Mouse (Mus musculus) layer of hippocampus, adult 9-10 months (tissue): ENCODE results near the gene Chaf1a.

Source experiments
- DNase-seq: peaks from one replicate; pipeline ENCODE4 v3.0.0; 2022; ENCODE audit warnings: low spot score

The Chaf1a gene

GRCm38 (mm10) chr17:56040030-56040856 is at the start of gene Chaf1a:
TSS of gene Chaf1a (plus strand) at chr17:56040439.
- DNase-seq = peak; percentile 91

GRCm38 (mm10) chr17:55996007-55996406 is 44.2 kb upstream of the Chaf1a start:
- DNase-seq = no peak

GRCm38 (mm10) chr17:55999794-56000499 is 40.3 kb upstream of the Chaf1a start:
- no peak for DNase-seq

- no peak for DNase-seq
Measured at GRCm38 (mm10) chr17:56003000-56003399, 37.2 kb upstream of the Chaf1a start.

- no peak for DNase-seq
Measured at GRCm38 (mm10) chr17:56005415-56006061, 34.7 kb upstream of the Chaf1a start, which contains the start of the genes Stap2 and Mpnd. TSS of gene Stap2 (minus strand) at chr17:56005584. TSS of gene Mpnd (plus strand) at chr17:56005711.

GRCm38 (mm10) chr17:56006956-56007355 is 33.3 kb upstream of the Chaf1a start:
- no peak for DNase-seq

- DNase-seq = no peak
Measured at GRCm38 (mm10) chr17:56007444-56008355, 32.5 kb upstream of the Chaf1a start.

- peak; percentile 86 for DNase-seq
Measured at GRCm38 (mm10) chr17:56008356-56009087, 31.7 kb upstream of the Chaf1a start.

GRCm38 (mm10) chr17:56009088-56009961 is 30.9 kb upstream of the Chaf1a start:
- peak; percentile 67 for DNase-seq

GRCm38 (mm10) chr17:56009962-56010240 is 30.3 kb upstream of the Chaf1a start:
- DNase-seq = no peak

GRCm38 (mm10) chr17:56010255-56010654 is 30.0 kb upstream of the Chaf1a start:
- DNase-seq = no peak

GRCm38 (mm10) chr17:56010681-56011080 is 29.6 kb upstream of the Chaf1a start:
- DNase-seq = peak; percentile 63

- no peak for DNase-seq
Measured at GRCm38 (mm10) chr17:56011441-56011840, 28.8 kb upstream of the Chaf1a start.

- DNase-seq = no peak
Measured at GRCm38 (mm10) chr17:56015293-56015692, 24.9 kb upstream of the Chaf1a start.

GRCm38 (mm10) chr17:56016382-56016781 is 23.9 kb upstream of the Chaf1a start:
- no peak for DNase-seq

- no peak for DNase-seq
Measured at GRCm38 (mm10) chr17:56016793-56017785, 23.1 kb upstream of the Chaf1a start.

GRCm38 (mm10) chr17:56017848-56018247 is 22.4 kb upstream of the Chaf1a start:
- DNase-seq = no peak

- DNase-seq = no peak
Measured at GRCm38 (mm10) chr17:56018347-56019131, 21.7 kb upstream of the Chaf1a start.
